Mouse (Mus musculus) frontal cortex, adult (tissue): Measurements from ENCODE around the gene Tnk1.
"Not testable (repeated sequence)": the region's sequence is repeated elsewhere in the genome, so short reads cannot be mapped to it uniquely, and the experiment has no call there.

Source experiments
- ATAC-seq: cut with Nextera tagmentation; 2 replicates; pipeline ENCODE4 v1.9.2; 2017; ENCODE audit warnings: mild to moderate bottlenecking, moderate library complexity, mixed read lengths; ENCODE audit not compliant: low TSS enrichment

Gene Tnk1

GRCm38 (mm10) chr11:69878952-69879351 is 20.4 kb upstream of the Tnk1 start:
- no peak for ATAC-seq

GRCm38 (mm10) chr11:69878399-69878798 is 19.9 kb upstream of the Tnk1 start:
- ATAC-seq, result no peak

- ATAC-seq, result no peak
Measured at GRCm38 (mm10) chr11:69877878-69878277, 19.3 kb upstream of the Tnk1 start, which contains the start of gene Tmem95. Tmem95 (minus strand) TSS chr11:69878018.

- ATAC-seq, result peak; percentile 66; the same call in 1 of the 2 replicates
Measured at GRCm38 (mm10) chr11:69876867-69877266, 18.3 kb upstream of the Tnk1 start.

- no peak for ATAC-seq
Measured at GRCm38 (mm10) chr11:69876186-69876585, 17.7 kb upstream of the Tnk1 start.

- ATAC-seq, result no peak
Measured at GRCm38 (mm10) chr11:69872451-69872850, 13.9 kb upstream of the Tnk1 start.

- ATAC-seq, result no peak
Measured at GRCm38 (mm10) chr11:69871822-69872221, 13.3 kb upstream of the Tnk1 start.

- ATAC-seq, result no peak
Measured at GRCm38 (mm10) chr11:69870289-69871069, 11.9 kb upstream of the Tnk1 start.

- no peak for ATAC-seq
Measured at GRCm38 (mm10) chr11:69867335-69867734, 8.8 kb upstream of the Tnk1 start.

- ATAC-seq, result no peak
Measured at GRCm38 (mm10) chr11:69865561-69865960, 7.0 kb upstream of the Tnk1 start.

- no peak for ATAC-seq
Measured at GRCm38 (mm10) chr11:69864138-69864860, 5.8 kb upstream of the Tnk1 start.

- ATAC-seq, result not testable (repeated sequence)
Measured at GRCm38 (mm10) chr11:69863729-69864128, 5.2 kb upstream of the Tnk1 start.

- ATAC-seq, result no peak
Measured at GRCm38 (mm10) chr11:69855347-69855746, 3.2 kb downstream of the Tnk1 start.

- no peak for ATAC-seq
Measured at GRCm38 (mm10) chr11:69854680-69855079, 3.9 kb downstream of the Tnk1 start.

GRCm38 (mm10) chr11:69853994-69854393 is 4.5 kb downstream of the Tnk1 start:
- no peak for ATAC-seq

- ATAC-seq, result no peak
Measured at GRCm38 (mm10) chr11:69850754-69851153, 7.8 kb downstream of the Tnk1 start.

GRCm38 (mm10) chr11:69849884-69850283 is 8.6 kb downstream of the Tnk1 start:
- ATAC-seq, result no peak

GRCm38 (mm10) chr11:69849128-69849527 is 9.4 kb downstream of the Tnk1 start:
- no peak for ATAC-seq

GRCm38 (mm10) chr11:69848021-69848420 is 10.5 kb downstream of the Tnk1 start:
- no peak for ATAC-seq

GRCm38 (mm10) chr11:69846738-69847688 is 11.5 kb downstream of the Tnk1 start:
- no peak for ATAC-seq

GRCm38 (mm10) chr11:69846198-69846680 is 12.3 kb downstream of the Tnk1 start, which contains the start of gene Plscr3:
Plscr3 (plus strand) TSS chr11:69846376.
- ATAC-seq, result peak; percentile 86

- ATAC-seq, result no peak; the same call in 1 of the 2 replicates
Measured at GRCm38 (mm10) chr11:69838714-69839104, 19.8 kb downstream of the Tnk1 start.
